Mouse (Mus musculus) megakaryocyte, embryonic 14.5 days (primary cell): ENCODE measurements around the gene Rhob.

ENCODE experiments used
- FLI1 ChIP-seq: IDR thresholded peaks from 2 replicates; pipeline ENCODE4 v1.6.1; 2012; ENCODE audit warnings: low read length, inconsistent platforms, mixed read lengths
- GATA1 ChIP-seq: IDR thresholded peaks from 3 replicates; pipeline ENCODE4 v1.6.1; 2012; ENCODE audit warnings: mixed read lengths, low read length, inconsistent platforms, borderline replicate concordance

GRCm38 (mm10) chr12:8527770-8528169 is 28.0 kb upstream of the Rhob start:
- TF ChIP-seq GATA1 = no peak
- TF ChIP-seq FLI1 = no peak
